Mouse (Mus musculus): ENCODE measurements around the gene Cfap61. TPM values are rescaled to one million over a fixed set of nuclear protein-coding genes. Genes with fewer than 3 reads are reported as not detected.
A peak's percentile ranks its signal among the peaks of the same experiment; 100 is the strongest.
"Not testable (repeated sequence)": the region's sequence is repeated elsewhere in the genome, so short reads cannot be mapped to it uniquely, and the experiment has no call there.

Gene Cfap61
- polyA plus RNA-seq, 1 experiment, result 0.23 TPM

DNA sequence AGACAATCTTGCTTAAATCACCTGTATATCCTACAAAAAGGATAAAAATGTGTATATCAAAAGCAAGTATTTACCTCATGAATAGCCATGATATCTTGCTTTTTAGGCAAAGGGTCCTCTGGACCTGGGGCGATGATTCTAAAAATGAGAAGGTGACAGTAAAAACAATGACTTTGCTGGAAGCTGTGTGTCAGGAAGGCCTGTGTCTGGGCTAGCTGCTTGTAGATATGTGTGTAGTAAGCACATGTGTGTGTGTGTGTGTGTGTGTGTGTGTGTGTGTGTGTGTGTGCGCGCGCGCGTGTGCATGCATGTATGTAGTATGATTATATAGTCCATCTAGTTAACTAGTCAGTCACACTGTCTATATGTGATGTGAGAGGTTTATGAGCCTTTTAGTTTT, 40.8 kb upstream of the Cfap61 start:
- no peaks in the 10 kb centered on the region for H3K4me1 ChIP-seq (replicated peaks; ENCODE audit: control insufficient read depth, insufficient read depth, low read length)
- H3K4me3 ChIP-seq (ENCODE audit: control insufficient read depth, insufficient read depth, low read length), result no peak overlapping the region
- no peak overlapping the region for H3K27ac ChIP-seq (ENCODE audit: control insufficient read depth, insufficient read depth, low read length)
- TF ChIP-seq POLR2A (IDR thresholded peaks at IDR 0.05; ENCODE audit: control insufficient read depth, extremely low read depth, insufficient read depth, low read length, poor library complexity) (no peak), CTCF (IDR thresholded peaks at IDR 0.05; ENCODE audit: borderline replicate concordance, control insufficient read depth, extremely low read depth, insufficient read depth, low read length, poor library complexity) (no peak)
- H3K27me3 ChIP-seq (ENCODE audit: control insufficient read depth, insufficient read depth, low read length), result no peaks in the 10 kb centered on the region
- no peaks in the 10 kb centered on the region for H3K36me3 ChIP-seq (ENCODE audit: control insufficient read depth, insufficient read depth, low read length)
- WGBS, result over 99% methylated on average over 6 of the region's 6 CpGs
- DNase-seq, result no peak

DNA sequence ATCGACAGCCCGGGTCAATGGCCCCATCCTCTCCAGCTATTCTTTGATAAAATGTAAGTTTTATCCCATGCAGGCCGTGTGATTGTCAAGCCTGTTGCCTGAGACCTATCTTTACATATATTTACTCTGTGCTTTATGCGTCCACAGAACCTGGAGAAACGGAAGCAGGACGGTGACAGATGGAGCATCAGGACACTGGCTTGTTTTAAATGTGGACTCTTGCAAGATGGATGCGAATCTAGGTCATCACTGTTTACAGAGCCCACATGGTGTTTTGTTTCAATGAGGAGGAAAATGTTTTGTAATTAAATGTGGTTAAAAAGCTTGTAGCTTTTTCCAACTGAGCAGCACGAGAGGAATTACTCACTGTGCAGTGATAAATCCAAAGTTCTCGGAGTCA, 36.5 kb upstream of the Cfap61 start:
- 95% methylated on average over 9 of the region's 9 CpGs for WGBS
- H3K27me3 ChIP-seq (ENCODE audit: control insufficient read depth, insufficient read depth, low read length), result no peaks in the 10 kb centered on the region
- H3K4me1 ChIP-seq (replicated peaks; ENCODE audit: control insufficient read depth, insufficient read depth, low read length), result no peaks in the 10 kb centered on the region
- DNase-seq, result no peak
- TF ChIP-seq POLR2A (IDR thresholded peaks at IDR 0.05; ENCODE audit: control insufficient read depth, extremely low read depth, insufficient read depth, low read length, poor library complexity) (no peak), CTCF (IDR thresholded peaks at IDR 0.05; ENCODE audit: borderline replicate concordance, control insufficient read depth, extremely low read depth, insufficient read depth, low read length, poor library complexity) (no peak)
- no peak overlapping the region for H3K4me3 ChIP-seq (ENCODE audit: control insufficient read depth, insufficient read depth, low read length)
- H3K27ac ChIP-seq (ENCODE audit: control insufficient read depth, insufficient read depth, low read length), result no peak overlapping the region
- H3K36me3 ChIP-seq (ENCODE audit: control insufficient read depth, insufficient read depth, low read length), result no peaks in the 10 kb centered on the region

- H3K4me3 ChIP-seq (ENCODE audit: control insufficient read depth, insufficient read depth, low read length); H3K27ac ChIP-seq (ENCODE audit: control insufficient read depth, insufficient read depth, low read length); H3K27me3 ChIP-seq (ENCODE audit: control insufficient read depth, insufficient read depth, low read length); H3K36me3 ChIP-seq (ENCODE audit: control insufficient read depth, insufficient read depth, low read length); H3K4me1 ChIP-seq (replicated peaks; ENCODE audit: control insufficient read depth, insufficient read depth, low read length); DNase-seq: not testable (repeated sequence)
- 87% methylated on average over 8 of the region's 8 CpGs for WGBS
These were observed 34.3 kb upstream of the Cfap61 start for GRCm38 (mm10) chr2:145900318-145900717.

DNA sequence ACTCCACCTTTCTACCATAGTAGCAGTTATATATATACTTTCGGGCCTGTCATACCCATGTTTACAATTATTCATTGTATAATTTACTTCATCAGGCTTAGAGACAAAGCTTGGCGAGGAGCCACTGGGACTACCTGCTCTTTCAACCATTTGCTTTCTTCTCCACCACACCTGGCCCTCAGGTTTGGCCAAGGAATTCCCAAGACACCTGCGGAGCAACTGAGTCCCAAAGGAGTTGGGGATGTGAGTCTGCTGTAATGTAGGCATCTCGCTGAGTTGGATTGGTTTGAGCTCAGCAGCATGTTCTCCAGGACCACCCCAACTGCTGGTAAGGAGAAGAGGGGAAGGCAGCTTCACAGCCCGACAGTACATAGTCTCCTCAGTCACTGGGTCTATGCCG, 32.7 kb upstream of the Cfap61 start, which contains the start of gene Naa20:
Gene Naa20, plus strand, starts transcription at position 239 of the 400 bp plus-strand sequence.
- Histone ChIP-seq H3K27ac (ENCODE audit: control insufficient read depth, insufficient read depth, low read length) (no peak within 1 kb of the TSS), H3K36me3 (ENCODE audit: control insufficient read depth, insufficient read depth, low read length) (0 out of 2 replicates have a peak, but pooled peaks cover 1% of the 10 kb centered on the region), H3K4me1 (replicated peaks; ENCODE audit: control insufficient read depth, insufficient read depth, low read length) (peaks cover 4% of the 10 kb centered on the region), H3K4me3 (ENCODE audit: control insufficient read depth, insufficient read depth, low read length) (no peak within 1 kb of the TSS), H3K27me3 (ENCODE audit: control insufficient read depth, insufficient read depth, low read length) (no peaks in the 10 kb centered on the region)
- 92% methylated on average over 6 of the region's 6 CpGs for WGBS
- TF ChIP-seq CTCF (IDR thresholded peaks at IDR 0.05; ENCODE audit: borderline replicate concordance, control insufficient read depth, extremely low read depth, insufficient read depth, low read length, poor library complexity) (no peak), POLR2A (IDR thresholded peaks at IDR 0.05; ENCODE audit: control insufficient read depth, extremely low read depth, insufficient read depth, low read length, poor library complexity) (no peak)
- DNase-seq, result no peak

DNA sequence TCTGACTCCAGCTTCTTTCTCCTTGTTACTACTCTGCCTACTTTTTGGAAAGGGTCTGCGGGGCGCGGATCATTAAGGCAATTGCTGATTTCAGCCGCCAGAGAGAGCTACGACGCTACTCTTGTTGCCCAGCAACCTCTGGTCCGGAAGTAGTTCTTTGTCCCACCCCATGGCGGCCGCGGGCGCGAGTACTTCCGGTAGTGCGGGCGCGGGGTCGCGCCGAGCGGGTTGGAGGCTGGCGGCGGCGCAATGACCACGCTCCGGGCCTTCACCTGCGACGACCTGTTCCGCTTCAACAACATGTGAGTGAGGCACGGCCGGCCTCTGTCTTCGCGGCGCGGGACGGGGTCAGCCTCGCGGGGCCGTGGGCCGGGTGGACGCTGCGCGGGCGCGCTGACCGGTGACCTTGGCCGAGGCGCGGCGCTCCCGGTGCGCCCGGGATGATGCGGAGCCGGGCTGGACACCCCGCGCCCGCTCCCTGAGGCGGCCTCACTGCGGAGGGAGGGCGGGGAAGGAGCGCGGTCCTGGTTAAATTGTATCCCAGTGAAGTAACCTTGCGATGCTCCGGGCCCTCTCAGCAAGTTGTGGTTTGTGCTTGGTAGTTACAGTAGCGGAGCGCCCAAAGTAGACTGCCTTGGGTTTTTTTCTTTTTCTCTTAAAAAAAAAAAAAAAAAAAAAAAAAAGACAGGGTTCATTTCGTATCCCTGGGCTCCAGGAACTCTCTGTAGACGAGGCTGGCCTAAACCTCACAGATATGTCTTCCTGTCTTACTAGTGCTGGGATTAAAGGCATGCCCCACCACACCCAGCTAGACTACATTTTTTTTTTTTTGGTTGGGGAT, 31.3 kb upstream of the Cfap61 start:
- under 1% methylated on average over 68 of the region's 68 CpGs for WGBS

GRCm38 (mm10) chr2:145903983-145904616, 30.5 kb upstream of the Cfap61 start:
- Histone ChIP-seq H3K4me1 (replicated peaks; ENCODE audit: control insufficient read depth, insufficient read depth, low read length) (peaks cover 4% of the 10 kb centered on the region), H3K4me3 (ENCODE audit: control insufficient read depth, insufficient read depth, low read length) (no peak overlapping the region), H3K36me3 (ENCODE audit: control insufficient read depth, insufficient read depth, low read length) (peaks cover 7% of the 10 kb centered on the region; the same call in 1 of the 2 replicates), H3K27ac (ENCODE audit: control insufficient read depth, insufficient read depth, low read length) (no peak overlapping the region), H3K27me3 (ENCODE audit: control insufficient read depth, insufficient read depth, low read length) (no peaks in the 10 kb centered on the region)
- no peak for DNase-seq
- TF ChIP-seq POLR2A (IDR thresholded peaks at IDR 0.05; ENCODE audit: control insufficient read depth, extremely low read depth, insufficient read depth, low read length, poor library complexity), result no peak
- TF ChIP-seq CTCF (IDR thresholded peaks at IDR 0.05; ENCODE audit: borderline replicate concordance, control insufficient read depth, extremely low read depth, insufficient read depth, low read length, poor library complexity), result no peak
- WGBS, result 39% methylated on average over 12 of the region's 12 CpGs

More for the DNA sequence above, 31.3 kb upstream of the Cfap61 start:
- Histone ChIP-seq H3K27me3 (ENCODE audit: control insufficient read depth, insufficient read depth, low read length) (no peaks in the 10 kb centered on the region), H3K4me1 (replicated peaks; ENCODE audit: control insufficient read depth, insufficient read depth, low read length) (peaks cover 4% of the 10 kb centered on the region), H3K27ac (ENCODE audit: control insufficient read depth, insufficient read depth, low read length) (no peak overlapping the region), H3K36me3 (ENCODE audit: control insufficient read depth, insufficient read depth, low read length) (0 out of 2 replicates have a peak, but pooled peaks cover 3% of the 10 kb centered on the region), H3K4me3 (ENCODE audit: control insufficient read depth, insufficient read depth, low read length) (peak overlapping the region; percentile 72)
- DNase-seq, result peak; percentile 90
- TF ChIP-seq POLR2A (IDR thresholded peaks at IDR 0.05; ENCODE audit: control insufficient read depth, extremely low read depth, insufficient read depth, low read length, poor library complexity) (peak; percentile 73), CTCF (IDR thresholded peaks at IDR 0.05; ENCODE audit: borderline replicate concordance, control insufficient read depth, extremely low read depth, insufficient read depth, low read length, poor library complexity) (peak; percentile 68; the same call in 1 of the 2 replicates)
